In the genomic region with DNA sequence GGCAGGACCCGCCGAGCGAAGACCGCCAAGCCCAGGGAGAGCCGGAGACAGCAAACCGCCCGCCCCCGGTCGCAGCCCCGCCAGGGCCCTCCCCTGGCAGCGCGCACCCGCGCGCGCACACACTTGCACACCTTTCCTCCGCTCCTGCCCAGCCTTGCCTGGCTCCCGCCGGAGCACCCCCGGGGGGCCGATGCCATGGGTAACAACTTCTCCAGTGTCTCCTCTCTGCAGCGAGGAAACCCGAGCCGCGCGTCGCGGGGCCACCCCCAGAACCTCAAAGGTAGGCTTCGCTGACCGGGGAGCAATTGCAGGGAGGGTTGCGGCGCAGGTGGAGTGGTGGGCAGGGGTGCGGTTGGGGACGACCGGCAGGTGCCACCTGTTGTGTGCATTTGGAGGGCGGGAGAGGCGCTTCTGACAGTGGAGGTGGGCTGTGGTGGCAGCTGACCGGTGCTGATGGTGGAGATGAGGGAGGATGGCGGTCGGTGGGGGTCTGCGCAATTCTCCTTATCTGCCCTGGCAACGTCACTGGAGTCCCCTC, we compare ENCODE assay signal across 8 mouse cellular contexts. TPM values are rescaled to one million over a fixed set of nuclear protein-coding genes. Genes with fewer than 3 reads are reported as not detected.
DNase-seq lines count a peak whose midpoint lies in the region; ATAC-seq and TF ChIP-seq lines count a peak whose summit lies in the region.
"Had no signal": no experiment of that assay in that cellular context is flagged by ENCODE, and none has a peak within 500 bp of the region (broad histone marks: within the 10 kb centered on the region; RNA-seq: fewer than 3 reads in every experiment).

No protein-coding gene starts in this region.

- H3K27me3 ChIP-seq in megakaryocyte, embryonic 14.5 days (replicated peaks): peaks cover 83% of the 10 kb centered on the region
- peaks cover 34% of the 10 kb centered on the region for H3K27me3 ChIP-seq in forebrain, embryonic 14.5 days (replicated peaks; ENCODE audit: control insufficient read depth, insufficient read depth, low read length)
- peaks cover 68% of the 10 kb centered on the region for H3K27me3 ChIP-seq in midbrain, embryonic 10.5 days (ENCODE audit: low read depth, poor library complexity, severe bottlenecking)
- no peaks in the 10 kb centered on the region for H3K27me3 ChIP-seq in stomach, postnatal 0 days (ENCODE audit: control insufficient read depth, insufficient read depth, low read length)

- ATAC-seq in megakaryocyte, adult 5-6 weeks (ENCODE audit: poor library complexity, severe bottlenecking): no peak
- peak; percentile 32; the same call in 1 of the 2 replicates for ATAC-seq in cerebellum, adult (ENCODE audit: insufficient number of reproducible peaks, low FRiP score, low TSS enrichment)
- peak; percentile 42 for ATAC-seq in forebrain, embryonic 14.5 days
- peak; percentile 46 for ATAC-seq in stomach, postnatal 0 days (ENCODE audit: low FRiP score, low TSS enrichment)

- peak; percentile 35 for DNase-seq in forebrain, embryonic 14.5 days (ENCODE audit: low spot score)
- DNase-seq in kidney, postnatal 10 days: peak; percentile 51
- DNase-seq in midbrain, embryonic 10.5 days (ENCODE audit: low spot score): peak; percentile 35
- DNase-seq in stomach, postnatal 0 days (ENCODE audit: low spot score): peak; percentile 47

- H3K9ac ChIP-seq in forebrain, embryonic 14.5 days (ENCODE audit: low read length): peak overlapping the region; percentile 71
- H3K9ac ChIP-seq in stomach, postnatal 0 days (ENCODE audit: low read length): peak overlapping the region; percentile 72

- peak overlapping the region; percentile 89 for H3K4me3 ChIP-seq in megakaryocyte, embryonic 14.5 days (replicated peaks)
- H3K4me3 ChIP-seq in forebrain, embryonic 14.5 days (ENCODE audit: low read depth, low read length): peak overlapping the region; percentile 63
- H3K4me3 ChIP-seq in midbrain, embryonic 10.5 days: peak overlapping the region; percentile 78
- peak overlapping the region; percentile 73 for H3K4me3 ChIP-seq in stomach, postnatal 0 days (ENCODE audit: low read depth, low read length)

- no peak for TF ChIP-seq EP300 in stomach, postnatal 0 days (optimal IDR thresholded peaks at IDR 0.05)

- WGBS in forebrain, embryonic 14.5 days: 0% methylated on average over 31 of the region's 42 CpGs
- WGBS in midbrain, embryonic 10.5 days: under 1% methylated on average over 37 of the region's 42 CpGs
- 2% methylated on average over 36 of the region's 42 CpGs for WGBS in stomach, postnatal 0 days

- no peak for TF ChIP-seq CTCF in stomach, postnatal 0 days (IDR thresholded peaks at IDR 0.05; ENCODE audit: low read depth)

- peaks cover 16% of the 10 kb centered on the region for H3K9me3 ChIP-seq in megakaryocyte, embryonic 14.5 days
- no peaks in the 10 kb centered on the region; the same call in 1 of the 2 replicates for H3K9me3 ChIP-seq in forebrain, embryonic 14.5 days (replicated peaks; ENCODE audit: control insufficient read depth, low read length)
- H3K9me3 ChIP-seq in midbrain, embryonic 10.5 days (replicated peaks): peaks cover 11% of the 10 kb centered on the region
- H3K9me3 ChIP-seq in stomach, postnatal 0 days (ENCODE audit: control insufficient read depth, low read length): no peaks in the 10 kb centered on the region

- peak overlapping the region; percentile 96 for H3K4me2 ChIP-seq in forebrain, embryonic 14.5 days (ENCODE audit: low read length)
- peak overlapping the region; percentile 92 for H3K4me2 ChIP-seq in stomach, postnatal 0 days (replicated peaks; ENCODE audit: low read depth)

- no peaks in the 10 kb centered on the region for H3K36me3 ChIP-seq in megakaryocyte, embryonic 14.5 days (replicated peaks; ENCODE audit: low read length)
- H3K36me3 ChIP-seq in forebrain, embryonic 14.5 days (ENCODE audit: control insufficient read depth, insufficient read depth, low read length): no peaks in the 10 kb centered on the region
- H3K36me3 ChIP-seq in midbrain, embryonic 10.5 days: no peaks in the 10 kb centered on the region
- no peaks in the 10 kb centered on the region for H3K36me3 ChIP-seq in stomach, postnatal 0 days (ENCODE audit: control insufficient read depth, insufficient read depth, low read length)

- H3K27ac ChIP-seq in forebrain, embryonic 14.5 days (ENCODE audit: low read depth, low read length): peak overlapping the region; percentile 52
- H3K27ac ChIP-seq in midbrain, embryonic 10.5 days (replicated peaks): peak overlapping the region; percentile 74
- H3K27ac ChIP-seq in stomach, postnatal 0 days (replicated peaks): peak overlapping the region; percentile 69; the same call in 1 of the 2 replicates

- H3K4me1 ChIP-seq in megakaryocyte, embryonic 14.5 days: peaks cover 19% of the 10 kb centered on the region
- H3K4me1 ChIP-seq in forebrain, embryonic 14.5 days (ENCODE audit: control insufficient read depth, insufficient read depth, low read length): no peaks in the 10 kb centered on the region
- H3K4me1 ChIP-seq in midbrain, embryonic 10.5 days: peaks cover 29% of the 10 kb centered on the region
- H3K4me1 ChIP-seq in stomach, postnatal 0 days (replicated peaks; ENCODE audit: control insufficient read depth, insufficient read depth): 0 out of 2 replicates have a peak, but pooled peaks cover 3% of the 10 kb centered on the region

RNA-seq across cellular contexts. Expression of a gene that starts 0.7 kb away (rescaled TPM):
- polyA plus RNA-seq in megakaryocyte, embryonic 14.5 days (2012; ENCODE audit: insufficient read depth, low replicate concordance): 0.98 TPM in 1 of 2 replicates, not detected in the other
- not detected in 2 replicates for total RNA-seq in megakaryocyte, adult 5-6 weeks (2015)
- not detected in 2 replicates for total RNA-seq in megakaryocyte, adult 5-6 weeks (2017)
- polyA plus RNA-seq in forebrain, embryonic 14.5 days (2014; fragmentation: Nextera tagmentation; extraction: Ambion mirVana): 3.7 and 6.4 TPM in 2 replicates
- 4.4 and 5.0 TPM in 2 replicates for polyA plus RNA-seq in midbrain, embryonic 10.5 days (2016; fragmentation: Nextera tagmentation; extraction: Ambion mirVana)
- polyA plus RNA-seq in stomach, postnatal 0 days (2015; fragmentation: Nextera tagmentation; extraction: Ambion mirVana): 3.9 TPM in 2 replicates

RNA-seq across cellular contexts. Expression of a gene that starts 21.8 kb away (rescaled TPM):
- polyA plus RNA-seq in megakaryocyte, embryonic 14.5 days (2012; ENCODE audit: insufficient read depth, low replicate concordance): not detected in 2 replicates
- total RNA-seq in megakaryocyte, adult 5-6 weeks (2015): not detected in 2 replicates
- total RNA-seq in megakaryocyte, adult 5-6 weeks (2017): not detected in 2 replicates
- polyA plus RNA-seq in forebrain, embryonic 14.5 days (2014; fragmentation: Nextera tagmentation; extraction: Ambion mirVana): not detected in 2 replicates
- polyA plus RNA-seq in midbrain, embryonic 10.5 days (2016; fragmentation: Nextera tagmentation; extraction: Ambion mirVana): not detected in 2 replicates
- not detected in 2 replicates for polyA plus RNA-seq in stomach, postnatal 0 days (2015; fragmentation: Nextera tagmentation; extraction: Ambion mirVana)
- total RNA-seq: common myeloid progenitor, adult 5-6 weeks had no signal

RNA-seq across cellular contexts. Expression of a gene that starts 35.3 kb away (rescaled TPM):
- not detected in 2 replicates for polyA plus RNA-seq in megakaryocyte, embryonic 14.5 days (2012; ENCODE audit: insufficient read depth, low replicate concordance)
- not detected in 2 replicates for total RNA-seq in megakaryocyte, adult 5-6 weeks (2015)
- total RNA-seq in megakaryocyte, adult 5-6 weeks (2017): not detected in 2 replicates
- polyA plus RNA-seq in forebrain, embryonic 14.5 days (2014; fragmentation: Nextera tagmentation; extraction: Ambion mirVana): not detected in 2 replicates
- polyA plus RNA-seq in midbrain, embryonic 10.5 days (2016; fragmentation: Nextera tagmentation; extraction: Ambion mirVana): not detected in 2 replicates
- not detected in 2 replicates for polyA plus RNA-seq in stomach, postnatal 0 days (2015; fragmentation: Nextera tagmentation; extraction: Ambion mirVana)
- total RNA-seq: common myeloid progenitor, adult 5-6 weeks had no signal

RNA-seq across cellular contexts. Expression of a gene that starts 41.2 kb away (rescaled TPM):
- polyA plus RNA-seq in megakaryocyte, embryonic 14.5 days (2012; ENCODE audit: insufficient read depth, low replicate concordance): 3.1 and 3.2 TPM in 2 replicates
- 22.8 and 24.6 TPM in 2 replicates for total RNA-seq in megakaryocyte, adult 5-6 weeks (2015)
- total RNA-seq in megakaryocyte, adult 5-6 weeks (2017): 42.8 and 45.7 TPM in 2 replicates
- 0.69 and 0.83 TPM in 2 replicates for polyA plus RNA-seq in forebrain, embryonic 14.5 days (2014; fragmentation: Nextera tagmentation; extraction: Ambion mirVana)
- 1.7 and 1.8 TPM in 2 replicates for polyA plus RNA-seq in midbrain, embryonic 10.5 days (2016; fragmentation: Nextera tagmentation; extraction: Ambion mirVana)
- 3.9 and 4.3 TPM in 2 replicates for polyA plus RNA-seq in stomach, postnatal 0 days (2015; fragmentation: Nextera tagmentation; extraction: Ambion mirVana)
